Mouse (Mus musculus) hindbrain, embryonic 16.5 days (tissue): ENCODE measurements at regions not wholly inside any gene's neighbourhood (a gene's known extent, or its start where the extent isn't known, plus 50 kb on each side); places are given as distances from the start of the nearest gene placed in this dataset.

ENCODE experiments used
- ATAC-seq: fragments of 200-750 bp; cut with Nextera tagmentation; 2 replicates; pipeline ENCODE4 v1.8.0; 2017; ENCODE audit warnings: moderate TSS enrichment, moderate library complexity
- H3K27ac ChIP-seq: fragments of 300-500 bp; sonication (generic); 2 replicates; pipeline ENCODE4 v1.5.1; 2014; ENCODE audit warnings: low read depth, mild to moderate bottlenecking, control low read depth, low read length, moderate library complexity
- H3K27me3 ChIP-seq: fragments of 300-500 bp; sonication (generic); replicated peaks from 2 replicates; pipeline ENCODE4 v1.6.1; 2014; ENCODE audit warnings: low read length; ENCODE audit not compliant: control insufficient read depth, insufficient read depth
- H3K36me3 ChIP-seq: fragments of 300-500 bp; sonication (generic); 2 replicates; pipeline ENCODE4 v1.6.1; 2014; ENCODE audit warnings: mild to moderate bottlenecking, low read length, moderate library complexity, mixed read lengths; ENCODE audit not compliant: control insufficient read depth, insufficient read depth
- H3K4me1 ChIP-seq: fragments of 300-500 bp; sonication (generic); 2 replicates; pipeline ENCODE4 v1.6.1; 2014; ENCODE audit warnings: low read depth, low read length; ENCODE audit not compliant: control insufficient read depth, insufficient read depth
- H3K4me2 ChIP-seq: fragments of 300-500 bp; sonication (generic); 2 replicates; pipeline ENCODE4 v1.6.1; 2014; ENCODE audit warnings: mild to moderate bottlenecking, low read length, control low read depth, moderate library complexity
- H3K4me3 ChIP-seq: fragments of 300-500 bp; sonication (generic); 2 replicates; pipeline ENCODE4 v1.5.1; 2014; ENCODE audit warnings: mild to moderate bottlenecking, low read length, control low read depth, moderate library complexity
- H3K9ac ChIP-seq: fragments of 300-500 bp; sonication (generic); 2 replicates; pipeline ENCODE4 v1.6.1; 2014; ENCODE audit warnings: low read depth, mild to moderate bottlenecking, control low read depth, low read length, moderate library complexity
- H3K9me3 ChIP-seq: fragments of 300-500 bp; sonication (generic); 2 replicates; pipeline ENCODE4 v1.6.1; 2014; ENCODE audit warnings: mild to moderate bottlenecking, low read length, moderate library complexity; ENCODE audit not compliant: control insufficient read depth
- WGBS: fragments of 180-500 bp; shearing (Covaris S2); extraction: QIAGEN DNeasy Blood & Tissue Kit; methylation state at CpG from one replicate; pipeline ENCODE4 v1.1.7; 2014; 5-methylcytosine and 5-hydroxymethylcytosine counted together

DNA sequence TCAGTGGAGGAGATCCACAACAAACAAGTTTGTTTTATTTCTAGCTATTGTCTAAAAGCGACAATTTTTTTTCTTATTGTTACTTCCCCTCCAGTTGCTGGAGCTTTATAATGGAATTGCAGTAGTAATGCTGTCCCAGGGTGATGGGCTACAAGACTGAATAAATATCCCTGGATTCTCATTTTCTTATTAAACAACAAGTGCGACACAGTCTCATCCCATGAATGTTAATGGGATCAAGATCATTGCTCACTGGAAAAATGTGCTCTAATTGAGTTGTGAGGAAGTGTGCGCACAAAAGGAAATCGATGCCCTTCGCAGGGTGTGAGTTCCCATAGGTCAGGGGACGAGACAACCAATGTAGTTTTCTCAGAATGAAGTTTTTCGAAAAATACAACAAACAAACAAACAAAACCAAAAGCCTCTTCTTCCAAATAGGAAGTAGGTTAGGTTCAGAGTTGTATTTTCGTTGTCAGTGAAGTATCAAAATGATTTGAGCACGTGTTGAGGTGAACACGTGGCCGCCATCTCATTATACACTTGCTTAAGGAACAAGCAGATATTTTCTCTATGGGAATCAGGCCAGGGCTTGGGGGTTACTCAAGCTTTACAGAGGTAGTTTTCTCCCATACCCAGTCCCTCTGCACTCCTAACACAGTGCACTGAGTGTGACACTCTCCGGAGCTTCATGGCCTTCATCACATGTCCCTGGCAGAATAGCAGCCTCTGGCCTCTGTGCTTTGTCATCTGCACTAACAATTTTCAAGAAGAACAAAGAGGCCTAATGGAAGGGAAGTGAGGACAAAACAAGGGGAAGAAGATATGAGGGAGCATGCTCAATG is 205.7 kb downstream of the Rnf152 start:
- no peak overlapping the region for H3K27ac ChIP-seq
- H3K4me1 ChIP-seq: no peaks in the 10 kb centered on the region
- 66% methylated on average over 12 of the region's 12 CpGs for WGBS
- no peaks in the 10 kb centered on the region for H3K9me3 ChIP-seq
- no peak overlapping the region for H3K4me2 ChIP-seq
- no peaks in the 10 kb centered on the region for H3K36me3 ChIP-seq
- H3K27me3 ChIP-seq: no peaks in the 10 kb centered on the region
- ATAC-seq: peak; percentile 27; the same call in 1 of the 2 replicates
- H3K9ac ChIP-seq: no peak overlapping the region
- no peak overlapping the region for H3K4me3 ChIP-seq

- H3K36me3 ChIP-seq: no peaks in the 10 kb centered on the region
- no peak overlapping the region for H3K27ac ChIP-seq
- WGBS: 92% methylated on average over 2 of the region's 2 CpGs
- H3K9me3 ChIP-seq: no peaks in the 10 kb centered on the region
- no peak overlapping the region for H3K4me3 ChIP-seq
- H3K9ac ChIP-seq: no peak overlapping the region
- no peak overlapping the region for H3K4me2 ChIP-seq
- H3K27me3 ChIP-seq: no peaks in the 10 kb centered on the region
- no peaks in the 10 kb centered on the region for H3K4me1 ChIP-seq
- no peak for ATAC-seq
Measured at GRCm38 (mm10) chr1:105148792-105149191, 207.7 kb downstream of the Rnf152 start.

GRCm38 (mm10) chr1:105148048-105148447 is 208.5 kb downstream of the Rnf152 start:
- no peak overlapping the region for H3K9ac ChIP-seq
- H3K27me3 ChIP-seq: no peaks in the 10 kb centered on the region

GRCm38 (mm10) chr1:105123936-105124335 is 232.6 kb downstream of the Rnf152 start:
- Histone ChIP-seq H3K4me3 (no peak overlapping the region), H3K27ac (no peak overlapping the region), H3K36me3 (no peaks in the 10 kb centered on the region), H3K9ac (no peak overlapping the region), H3K4me1 (no peaks in the 10 kb centered on the region), H3K27me3 (no peaks in the 10 kb centered on the region), H3K4me2 (no peak overlapping the region), H3K9me3 (no peaks in the 10 kb centered on the region)
- ATAC-seq: no peak
- WGBS: 83% methylated on average over 4 of the region's 4 CpGs

More at GRCm38 (mm10) chr1:105148048-105148447, 208.5 kb downstream of the Rnf152 start:
- ATAC-seq: no peak
- Histone ChIP-seq H3K4me2 (no peak overlapping the region), H3K36me3 (no peaks in the 10 kb centered on the region), H3K4me1 (no peaks in the 10 kb centered on the region), H3K27ac (no peak overlapping the region), H3K4me3 (no peak overlapping the region), H3K9me3 (no peaks in the 10 kb centered on the region)

DNA sequence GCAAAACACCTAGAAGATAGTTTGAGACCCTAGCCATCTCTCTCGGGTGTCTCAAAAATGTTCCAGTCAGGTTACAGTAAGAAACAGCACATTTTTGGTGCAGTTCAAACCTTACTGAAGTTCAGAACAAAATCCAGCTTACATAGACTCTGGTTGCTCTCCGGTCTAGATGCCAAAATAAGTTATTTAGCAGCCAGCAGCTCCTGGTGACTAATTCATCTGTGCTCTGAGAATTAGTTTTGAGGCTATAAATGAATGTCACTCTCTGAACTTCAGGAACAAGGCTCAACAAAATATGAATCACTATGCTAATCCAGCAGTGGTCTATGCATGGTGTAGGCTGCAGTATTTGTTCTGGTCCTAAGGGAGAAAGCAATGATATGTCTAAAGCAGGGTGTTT is 238.6 kb downstream of the Rnf152 start:
- no peak for ATAC-seq
- Histone ChIP-seq H3K4me1 (no peaks in the 10 kb centered on the region), H3K9me3 (no peaks in the 10 kb centered on the region), H3K9ac (no peak overlapping the region), H3K36me3 (no peaks in the 10 kb centered on the region), H3K27ac (no peak overlapping the region), H3K4me3 (no peak overlapping the region), H3K27me3 (no peaks in the 10 kb centered on the region), H3K4me2 (no peak overlapping the region)
- 89% methylated on average over 2 of the region's 2 CpGs for WGBS

GRCm38 (mm10) chr1:105116231-105116630 is 240.3 kb downstream of the Rnf152 start:
- ATAC-seq: no peak
- no peaks in the 10 kb centered on the region for H3K36me3 ChIP-seq
- 79% methylated on average over 3 of the region's 3 CpGs for WGBS
- no peak overlapping the region for H3K9ac ChIP-seq
- no peaks in the 10 kb centered on the region for H3K4me1 ChIP-seq
- no peak overlapping the region for H3K27ac ChIP-seq
- no peak overlapping the region for H3K4me2 ChIP-seq
- H3K4me3 ChIP-seq: no peak overlapping the region
- no peaks in the 10 kb centered on the region for H3K9me3 ChIP-seq
- no peaks in the 10 kb centered on the region for H3K27me3 ChIP-seq

DNA sequence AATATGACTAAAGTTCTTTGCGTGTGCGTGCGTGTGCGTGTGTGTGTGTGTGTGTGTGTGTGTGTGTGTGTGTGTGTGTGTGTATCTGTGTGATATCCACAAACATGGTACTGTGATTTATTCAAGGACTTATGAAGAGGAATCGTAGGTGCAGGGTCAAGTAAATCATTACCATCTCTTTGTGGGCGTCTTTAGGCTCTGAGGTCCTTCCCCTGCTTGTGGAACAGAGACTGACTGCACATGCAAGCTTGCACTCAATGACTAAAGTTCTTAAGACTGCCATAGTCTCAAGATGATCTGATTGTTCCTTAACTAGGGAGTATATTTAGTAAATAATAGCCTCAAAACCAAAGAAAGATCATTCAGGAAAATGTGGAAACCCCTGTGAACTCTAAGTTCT is 241.1 kb downstream of the Rnf152 start:
- Histone ChIP-seq H3K36me3 (no peaks in the 10 kb centered on the region), H3K27me3 (no peaks in the 10 kb centered on the region), H3K9me3 (no peaks in the 10 kb centered on the region), H3K9ac (no peak overlapping the region), H3K4me1 (no peaks in the 10 kb centered on the region), H3K27ac (no peak overlapping the region), H3K4me3 (no peak overlapping the region), H3K4me2 (no peak overlapping the region)
- 91% methylated on average over 6 of the region's 6 CpGs for WGBS
- ATAC-seq: no peak

DNA sequence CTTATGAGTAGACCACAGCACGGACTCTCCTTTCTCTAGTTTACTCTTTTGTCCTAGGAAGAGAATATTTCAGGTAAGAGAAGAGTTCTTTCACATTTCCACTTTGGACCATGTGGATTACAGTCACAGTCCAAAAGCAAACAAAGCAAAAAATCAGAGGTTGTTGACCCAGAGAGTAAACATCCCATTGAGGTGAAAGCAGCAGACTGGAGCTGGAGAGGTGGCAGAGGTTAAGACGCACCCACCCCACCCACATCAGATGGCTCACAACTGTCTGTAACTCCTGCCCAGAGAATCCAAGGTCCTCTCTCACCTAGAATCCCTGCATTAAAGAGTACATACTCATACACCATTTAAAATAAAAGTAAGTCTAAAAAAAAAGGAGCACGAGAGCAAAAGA is 241.7 kb downstream of the Rnf152 start:
- no peaks in the 10 kb centered on the region for H3K27me3 ChIP-seq
- H3K4me2 ChIP-seq: no peak overlapping the region
- no peak overlapping the region for H3K27ac ChIP-seq
- H3K4me3 ChIP-seq: no peak overlapping the region
- no peaks in the 10 kb centered on the region for H3K4me1 ChIP-seq
- 90% methylated on average over 3 of the region's 3 CpGs for WGBS
- ATAC-seq: no peak
- H3K9me3 ChIP-seq: no peaks in the 10 kb centered on the region
- H3K9ac ChIP-seq: no peak overlapping the region
- no peaks in the 10 kb centered on the region for H3K36me3 ChIP-seq

DNA sequence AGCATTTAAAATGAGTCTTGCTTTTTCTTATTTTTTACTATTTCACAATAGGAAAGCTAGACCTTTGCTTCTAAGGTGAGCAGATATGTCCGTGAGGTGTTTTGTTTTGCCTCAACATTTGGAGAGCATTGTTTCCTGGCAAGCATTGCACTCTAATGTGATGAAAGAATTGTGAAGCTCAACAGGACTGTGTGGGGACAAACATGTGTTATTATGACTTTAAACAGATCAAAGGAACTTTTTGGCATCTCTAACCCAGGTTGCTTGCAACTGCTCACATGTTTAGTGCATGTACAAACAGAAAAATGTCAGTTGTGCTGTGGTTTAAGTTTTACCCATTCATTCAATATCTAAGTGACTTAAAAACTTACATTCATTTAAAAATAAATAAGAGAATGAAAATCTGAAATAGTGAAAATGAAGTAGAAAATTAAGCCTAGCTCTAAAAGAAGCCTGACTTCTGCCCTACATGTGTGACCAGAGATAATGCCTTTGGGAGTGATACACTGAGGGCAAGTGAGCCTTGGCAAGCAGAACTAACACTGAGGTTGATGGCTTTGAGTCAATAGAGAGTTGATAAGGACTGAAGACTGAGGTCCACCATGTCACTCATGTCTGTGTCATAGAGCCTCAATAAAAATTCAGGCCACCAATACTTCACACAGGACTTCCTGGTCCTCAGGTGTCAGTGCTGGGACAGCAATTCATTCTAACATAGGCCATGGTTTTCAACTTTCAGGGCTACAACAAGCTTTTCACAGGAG is 243.6 kb downstream of the Rnf152 start:
- Histone ChIP-seq H3K9ac (no peak overlapping the region), H3K27ac (no peak overlapping the region), H3K4me2 (no peak overlapping the region), H3K4me1 (no peaks in the 10 kb centered on the region), H3K36me3 (no peaks in the 10 kb centered on the region), H3K27me3 (no peaks in the 10 kb centered on the region), H3K9me3 (no peaks in the 10 kb centered on the region), H3K4me3 (no peak overlapping the region)
- 89% methylated on average over 1 of the region's 1 CpGs for WGBS
- no peak for ATAC-seq
